Mouse (Mus musculus): ENCODE measurements around the gene Chaf1b.

Gene Chaf1b

GRCm38 (mm10) chr16:93883423-93884085 is at the start of gene Chaf1b:
Chaf1b (plus strand) TSS chr16:93883901.
- DNase-seq (ENCODE audit: low spot score), result peak; percentile 96

- DNase-seq (ENCODE audit: low spot score), result no peak
Observed at GRCm38 (mm10) chr16:93834076-93834475, 49.6 kb upstream of the Chaf1b start.

- DNase-seq (ENCODE audit: low spot score), result no peak
Observed at GRCm38 (mm10) chr16:93839049-93839448, 44.7 kb upstream of the Chaf1b start.

- DNase-seq (ENCODE audit: low spot score), result no peak
Observed at GRCm38 (mm10) chr16:93850527-93850926, 33.2 kb upstream of the Chaf1b start.

GRCm38 (mm10) chr16:93859967-93860366 is 23.7 kb upstream of the Chaf1b start:
- DNase-seq (ENCODE audit: low spot score), result no peak

GRCm38 (mm10) chr16:93860686-93861085 is 23.0 kb upstream of the Chaf1b start:
- no peak for DNase-seq (ENCODE audit: low spot score)

- DNase-seq (ENCODE audit: low spot score), result no peak
Observed at GRCm38 (mm10) chr16:93874841-93875240, 8.9 kb upstream of the Chaf1b start.

- no peak for DNase-seq (ENCODE audit: low spot score)
Observed at GRCm38 (mm10) chr16:93877612-93878380, 5.9 kb upstream of the Chaf1b start.

- no peak for DNase-seq (ENCODE audit: low spot score)
Observed at GRCm38 (mm10) chr16:93884086-93884721, 503 bp downstream of the Chaf1b start.

- no peak for DNase-seq (ENCODE audit: low spot score)
Observed at GRCm38 (mm10) chr16:93884722-93885113, 1.0 kb downstream of the Chaf1b start.

GRCm38 (mm10) chr16:93888481-93888880 is 4.8 kb downstream of the Chaf1b start:
- DNase-seq (ENCODE audit: low spot score), result no peak

GRCm38 (mm10) chr16:93890948-93891604 is 7.4 kb downstream of the Chaf1b start:
- no peak for DNase-seq (ENCODE audit: low spot score)

GRCm38 (mm10) chr16:93893285-93893684 is 9.6 kb downstream of the Chaf1b start:
- DNase-seq (ENCODE audit: low spot score), result no peak

GRCm38 (mm10) chr16:93903027-93903426 is 19.3 kb downstream of the Chaf1b start:
- DNase-seq (ENCODE audit: low spot score), result no peak

GRCm38 (mm10) chr16:93906156-93907014 is 22.7 kb downstream of the Chaf1b start:
- DNase-seq (ENCODE audit: low spot score), result peak; percentile 35

- no peak for DNase-seq (ENCODE audit: low spot score)
Observed at GRCm38 (mm10) chr16:93907761-93908160, 24.1 kb downstream of the Chaf1b start.

- no peak for DNase-seq (ENCODE audit: low spot score)
Observed at GRCm38 (mm10) chr16:93908196-93908595, 24.5 kb downstream of the Chaf1b start.

- DNase-seq (ENCODE audit: low spot score), result no peak
Observed at GRCm38 (mm10) chr16:93909936-93910335, 26.2 kb downstream of the Chaf1b start.

- no peak for DNase-seq (ENCODE audit: low spot score)
Observed at GRCm38 (mm10) chr16:93910735-93911665, 27.3 kb downstream of the Chaf1b start.

GRCm38 (mm10) chr16:93912158-93912557 is 28.5 kb downstream of the Chaf1b start:
- no peak for DNase-seq (ENCODE audit: low spot score)
